Mouse (Mus musculus): Measurements from ENCODE around the gene Gli3. TPM values are rescaled to one million over a fixed set of nuclear protein-coding genes. Genes with fewer than 3 reads are reported as not detected.

Gli3 gene
- polyA plus RNA-seq, 1 experiment from 2014 or later = 2.6 TPM

DNA sequence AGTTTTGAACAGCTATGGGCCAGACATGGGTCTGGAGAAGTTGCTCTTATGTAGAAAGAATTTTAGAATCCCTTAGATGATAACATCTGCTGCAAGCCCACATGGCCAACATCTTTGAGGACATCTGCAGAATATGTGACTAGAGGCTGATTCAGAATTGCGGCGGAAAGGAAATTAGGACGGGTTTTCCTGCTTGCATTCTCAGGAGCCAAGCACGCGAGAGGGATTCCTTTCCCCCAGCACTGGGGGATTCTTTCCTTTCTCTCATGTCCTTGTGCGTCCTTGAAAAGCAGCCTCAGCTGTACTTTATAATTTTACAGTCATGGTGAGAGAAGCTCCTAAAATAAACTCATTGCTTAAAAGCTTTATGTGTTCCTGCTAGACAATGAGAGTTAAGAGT is 141.0 kb downstream of the Gli3 start:
- Histone ChIP-seq H3K9ac (replicated peaks) (no peak overlapping the region), H3K36me3 (no peaks in the 10 kb centered on the region), H3K4me1 (peaks cover 11% of the 10 kb centered on the region), H3K4me3 (replicated peaks) (no peak overlapping the region), H3K4me2 (no peak overlapping the region), H3K27ac (replicated peaks) (no peak overlapping the region), H3K9me3 (replicated peaks) (no peaks in the 10 kb centered on the region), H3K27me3 (replicated peaks) (no peaks in the 10 kb centered on the region)
- ATAC-seq (ENCODE audit: low FRiP score) = no peak
- 24% methylated on average over 6 of the region's 6 CpGs for WGBS

- 29% methylated on average over 3 of the region's 3 CpGs for WGBS
- no peak for ATAC-seq (ENCODE audit: low FRiP score)
- H3K9me3 ChIP-seq (replicated peaks) = no peaks in the 10 kb centered on the region
Observed at GRCm38 (mm10) chr13:15617423-15617822, 154.4 kb downstream of the Gli3 start.

GRCm38 (mm10) chr13:15618051-15618692 is 155.1 kb downstream of the Gli3 start:
- Histone ChIP-seq H3K4me3 (replicated peaks) (no peak overlapping the region), H3K27me3 (replicated peaks) (peaks cover 5% of the 10 kb centered on the region; the same call in 1 of the 2 replicates), H3K27ac (replicated peaks) (no peak overlapping the region), H3K9me3 (replicated peaks) (no peaks in the 10 kb centered on the region), H3K4me2 (no peak overlapping the region), H3K9ac (replicated peaks) (no peak overlapping the region), H3K36me3 (no peaks in the 10 kb centered on the region), H3K4me1 (peaks cover 16% of the 10 kb centered on the region)
- ATAC-seq (ENCODE audit: low FRiP score) = no peak
- 62% methylated on average over 5 of the region's 5 CpGs for WGBS

More at GRCm38 (mm10) chr13:15617423-15617822, 154.4 kb downstream of the Gli3 start:
- H3K4me2 ChIP-seq = no peak overlapping the region
- peaks cover 4% of the 10 kb centered on the region; the same call in 1 of the 2 replicates for H3K27me3 ChIP-seq (replicated peaks)
- H3K27ac ChIP-seq (replicated peaks) = no peak overlapping the region
- peaks cover 16% of the 10 kb centered on the region for H3K4me1 ChIP-seq
- H3K36me3 ChIP-seq = no peaks in the 10 kb centered on the region
- H3K4me3 ChIP-seq (replicated peaks) = no peak overlapping the region
- H3K9ac ChIP-seq (replicated peaks) = no peak overlapping the region

- Histone ChIP-seq H3K27ac (replicated peaks) (no peak overlapping the region), H3K9ac (replicated peaks) (no peak overlapping the region), H3K9me3 (replicated peaks) (no peaks in the 10 kb centered on the region), H3K4me2 (peak overlapping the region; percentile 36), H3K4me3 (replicated peaks) (no peak overlapping the region), H3K27me3 (replicated peaks) (peaks cover 5% of the 10 kb centered on the region; the same call in 1 of the 2 replicates), H3K4me1 (peaks cover 26% of the 10 kb centered on the region), H3K36me3 (no peaks in the 10 kb centered on the region)
- no peak; the same call in 1 of the 2 replicates for ATAC-seq (ENCODE audit: low FRiP score)
- 16% methylated on average over 7 of the region's 7 CpGs for WGBS
Observed at GRCm38 (mm10) chr13:15621009-15621408, 158.0 kb downstream of the Gli3 start.

DNA sequence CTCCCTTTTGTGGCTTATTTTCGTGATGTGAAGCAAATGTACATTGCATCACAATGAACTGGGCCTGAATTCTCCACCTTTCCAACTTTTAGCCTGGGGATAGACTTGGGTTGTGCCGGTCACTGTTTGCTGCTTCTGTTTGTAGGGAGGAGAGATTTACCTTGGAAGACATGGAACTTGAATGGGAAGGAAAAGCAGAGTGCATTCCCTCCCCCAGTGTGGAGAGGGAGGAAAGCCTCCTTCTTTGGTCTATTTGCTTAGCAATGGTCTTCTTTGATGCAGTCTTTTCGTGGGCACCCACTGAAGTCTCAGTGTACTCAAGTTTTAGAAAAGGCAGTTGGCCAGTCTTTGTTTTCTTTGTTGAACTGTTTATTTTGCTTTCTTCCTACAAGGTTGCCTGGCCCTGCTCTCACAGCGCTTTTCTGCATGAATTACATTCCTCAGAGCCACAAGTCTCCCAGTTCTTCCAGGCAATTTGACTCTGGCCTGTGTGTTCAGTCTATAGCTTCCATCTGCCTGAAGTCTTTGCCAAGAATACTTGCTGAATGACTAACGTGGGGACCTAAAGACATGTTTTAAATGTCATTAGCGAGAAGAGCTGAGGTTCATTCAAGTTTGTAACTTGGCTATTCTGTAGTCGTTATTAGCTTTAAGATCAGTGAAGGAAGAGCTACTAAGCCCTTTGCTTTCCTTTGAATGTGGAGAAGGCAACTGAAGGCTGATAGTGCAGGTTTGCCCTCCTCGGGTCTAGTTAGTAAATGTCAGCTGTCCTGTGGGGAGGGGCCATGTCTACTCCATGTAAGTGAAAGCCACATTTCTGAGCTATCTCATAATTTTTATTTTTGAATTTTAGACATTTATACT is 161.7 kb downstream of the Gli3 start:
- ATAC-seq (ENCODE audit: low FRiP score) = 0 out of 2 replicates have a peak, but pooled peaks have one; percentile 22
- Histone ChIP-seq H3K4me2 (no peak overlapping the region), H3K27me3 (replicated peaks) (peaks cover 5% of the 10 kb centered on the region; the same call in 1 of the 2 replicates), H3K36me3 (no peaks in the 10 kb centered on the region), H3K27ac (replicated peaks) (no peak overlapping the region), H3K9me3 (replicated peaks) (no peaks in the 10 kb centered on the region), H3K4me3 (replicated peaks) (no peak overlapping the region), H3K9ac (replicated peaks) (no peak overlapping the region), H3K4me1 (peaks cover 26% of the 10 kb centered on the region)
- 15% methylated on average over 8 of the region's 8 CpGs for WGBS

DNA sequence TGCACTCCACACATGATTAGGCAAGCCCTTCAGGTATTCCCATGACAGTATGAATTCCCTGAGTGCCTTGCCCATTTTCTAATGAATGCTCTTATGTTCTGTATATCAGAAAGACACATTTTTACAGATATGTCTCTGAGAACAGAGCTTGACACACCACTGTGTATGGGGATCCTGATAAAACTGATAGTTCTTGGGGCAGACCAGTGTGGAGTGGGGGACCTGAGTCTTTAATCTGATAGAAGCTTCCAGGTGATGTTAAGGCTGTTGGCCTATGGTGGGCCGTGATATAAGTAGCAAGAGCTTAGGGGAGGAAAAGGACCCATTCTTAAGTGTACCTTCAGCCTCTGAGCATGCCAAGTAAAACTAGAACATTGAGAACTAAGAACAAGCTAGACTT is 178.5 kb downstream of the Gli3 start:
- ATAC-seq (ENCODE audit: low FRiP score) = no peak
- H3K4me2 ChIP-seq = no peak overlapping the region
- 91% methylated on average over 1 of the region's 1 CpGs for WGBS
- no peak overlapping the region for H3K27ac ChIP-seq (replicated peaks)
- H3K36me3 ChIP-seq = no peaks in the 10 kb centered on the region
- H3K9ac ChIP-seq (replicated peaks) = no peak overlapping the region
- no peaks in the 10 kb centered on the region for H3K4me1 ChIP-seq
- H3K27me3 ChIP-seq (replicated peaks) = no peaks in the 10 kb centered on the region
- H3K9me3 ChIP-seq (replicated peaks) = no peaks in the 10 kb centered on the region
- H3K4me3 ChIP-seq (replicated peaks) = no peak overlapping the region

GRCm38 (mm10) chr13:15660502-15660901 is 197.5 kb downstream of the Gli3 start:
- no peak overlapping the region for H3K27ac ChIP-seq (replicated peaks)
- no peak overlapping the region for H3K4me2 ChIP-seq
- H3K9me3 ChIP-seq (replicated peaks) = no peaks in the 10 kb centered on the region
- WGBS = 94% methylated on average over 5 of the region's 5 CpGs
- H3K27me3 ChIP-seq (replicated peaks) = no peaks in the 10 kb centered on the region
- H3K4me3 ChIP-seq (replicated peaks) = no peak overlapping the region
- no peak overlapping the region for H3K9ac ChIP-seq (replicated peaks)
- ATAC-seq (ENCODE audit: low FRiP score) = no peak
- H3K4me1 ChIP-seq = peaks cover 6% of the 10 kb centered on the region
- no peaks in the 10 kb centered on the region for H3K36me3 ChIP-seq

- Histone ChIP-seq H3K4me1 (peaks cover 6% of the 10 kb centered on the region), H3K27ac (replicated peaks) (no peak overlapping the region), H3K4me2 (no peak overlapping the region), H3K36me3 (no peaks in the 10 kb centered on the region), H3K4me3 (replicated peaks) (no peak overlapping the region), H3K9ac (replicated peaks) (no peak overlapping the region), H3K9me3 (replicated peaks) (no peaks in the 10 kb centered on the region), H3K27me3 (replicated peaks) (no peaks in the 10 kb centered on the region)
- WGBS = 79% methylated on average over 10 of the region's 10 CpGs
- ATAC-seq (ENCODE audit: low FRiP score) = no peak
Observed at GRCm38 (mm10) chr13:15662375-15662774, 199.3 kb downstream of the Gli3 start.

- Histone ChIP-seq H3K4me2 (no peak overlapping the region), H3K36me3 (no peaks in the 10 kb centered on the region), H3K9me3 (replicated peaks) (no peaks in the 10 kb centered on the region), H3K4me1 (peaks cover 6% of the 10 kb centered on the region), H3K27ac (replicated peaks) (no peak overlapping the region), H3K27me3 (replicated peaks) (no peaks in the 10 kb centered on the region), H3K9ac (replicated peaks) (no peak overlapping the region), H3K4me3 (replicated peaks) (no peak overlapping the region)
- WGBS = 26% methylated on average over 7 of the region's 7 CpGs
- ATAC-seq (ENCODE audit: low FRiP score) = no peak
Observed at GRCm38 (mm10) chr13:15664580-15665201, 201.7 kb downstream of the Gli3 start.

GRCm38 (mm10) chr13:15665514-15665913 is 202.5 kb downstream of the Gli3 start:
- no peaks in the 10 kb centered on the region for H3K9me3 ChIP-seq (replicated peaks)
- 92% methylated on average over 8 of the region's 8 CpGs for WGBS
- no peak overlapping the region for H3K9ac ChIP-seq (replicated peaks)
- no peaks in the 10 kb centered on the region for H3K27me3 ChIP-seq (replicated peaks)
- H3K27ac ChIP-seq (replicated peaks) = no peak overlapping the region
- H3K36me3 ChIP-seq = no peaks in the 10 kb centered on the region
- H3K4me3 ChIP-seq (replicated peaks) = no peak overlapping the region
- ATAC-seq (ENCODE audit: low FRiP score) = no peak
- no peak overlapping the region for H3K4me2 ChIP-seq
- H3K4me1 ChIP-seq = peaks cover 8% of the 10 kb centered on the region

DNA sequence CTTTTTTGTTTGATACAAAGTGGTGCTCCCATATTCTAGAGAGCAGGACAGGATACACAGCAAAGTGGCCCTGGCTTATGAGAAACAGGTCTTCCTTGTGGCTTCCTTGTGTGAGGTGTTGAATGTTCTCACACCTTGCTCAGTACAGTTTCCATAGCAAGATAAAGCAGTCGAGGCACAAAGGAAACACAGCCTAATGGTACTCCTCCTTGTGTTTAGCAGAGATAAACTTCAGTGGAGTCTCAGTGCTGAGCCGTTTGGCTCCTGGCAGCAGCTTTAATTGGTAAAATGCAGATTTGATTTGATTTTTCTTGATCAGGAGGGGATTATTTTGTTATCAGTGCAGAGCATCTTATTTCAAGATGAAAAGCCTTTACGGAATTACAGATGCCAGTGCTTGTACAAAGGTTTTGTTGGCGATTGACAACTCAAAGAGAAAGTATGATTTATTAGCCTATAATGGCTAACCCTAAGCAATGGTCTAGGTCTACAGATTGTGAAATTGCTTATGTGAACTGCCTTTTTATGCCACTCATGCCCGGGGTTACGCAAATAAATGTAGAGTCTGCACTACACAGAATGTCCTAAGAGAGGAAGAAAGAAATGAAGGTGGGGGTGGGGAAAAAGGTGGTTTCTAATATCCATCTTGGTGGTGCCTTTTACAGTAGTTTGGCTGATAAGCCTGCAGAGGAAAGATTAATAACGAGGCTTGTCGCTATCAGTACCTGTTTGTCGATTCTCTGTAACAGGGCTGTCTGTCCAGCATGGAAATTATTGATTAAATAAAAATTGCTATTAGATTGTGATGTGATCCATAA is 207.3 kb downstream of the Gli3 start:
- no peak overlapping the region for H3K4me3 ChIP-seq (replicated peaks)
- H3K27ac ChIP-seq (replicated peaks) = no peak overlapping the region
- no peak overlapping the region for H3K9ac ChIP-seq (replicated peaks)
- peaks cover 3% of the 10 kb centered on the region; the same call in 1 of the 2 replicates for H3K4me1 ChIP-seq
- no peaks in the 10 kb centered on the region for H3K9me3 ChIP-seq (replicated peaks)
- no peaks in the 10 kb centered on the region for H3K27me3 ChIP-seq (replicated peaks)
- no peaks in the 10 kb centered on the region for H3K36me3 ChIP-seq
- no peak overlapping the region for H3K4me2 ChIP-seq
- no peak for ATAC-seq (ENCODE audit: low FRiP score)
- WGBS = 73% methylated on average over 9 of the region's 9 CpGs

All from neural tube, embryonic 15.5 days (tissue).